Mouse (Mus musculus): Measurements from ENCODE around the gene Gas2l1.

Gas2l1 gene

GRCm38 (mm10) chr11:5041144-5041780, 23.9 kb downstream of the Gas2l1 start:
- peak; percentile 87 for DNase-seq

GRCm38 (mm10) chr11:5040585-5040984, 24.5 kb downstream of the Gas2l1 start:
- DNase-seq = no peak

DNA sequence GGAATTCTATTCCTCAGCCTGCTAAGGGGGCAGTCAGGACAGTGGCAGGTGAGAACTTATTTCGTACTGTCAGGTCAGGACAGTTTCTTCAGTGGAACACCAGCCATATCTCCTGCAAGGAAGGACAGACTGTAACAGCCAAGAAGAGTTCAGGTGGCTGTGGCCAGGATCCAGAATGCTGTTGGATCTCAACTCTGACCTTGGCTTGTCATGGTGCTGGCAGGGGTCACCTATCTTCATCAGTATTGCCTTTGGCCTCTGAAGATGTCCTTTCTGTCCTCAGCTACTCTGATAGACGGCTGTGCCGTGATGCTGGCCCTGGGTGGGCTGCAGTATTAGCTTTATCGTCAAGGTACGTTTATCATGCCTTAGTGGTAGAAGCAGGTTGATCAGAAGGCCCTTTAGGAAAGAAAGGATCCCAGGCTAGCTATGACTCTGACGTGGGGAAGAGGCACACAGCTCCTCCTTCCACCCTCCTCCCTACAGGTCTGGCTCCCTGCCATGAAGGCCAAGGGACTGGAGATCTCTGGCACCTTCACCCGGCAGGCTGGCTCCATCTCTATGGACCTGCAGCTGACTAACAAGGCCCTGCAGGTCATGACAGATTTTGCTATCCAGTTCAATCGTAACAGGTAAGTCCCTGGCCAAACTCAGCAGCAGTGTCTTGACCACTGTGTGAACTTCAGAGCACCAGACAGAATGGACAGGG, 27.8 kb downstream of the Gas2l1 start:
- DNase-seq = no peak

DNA sequence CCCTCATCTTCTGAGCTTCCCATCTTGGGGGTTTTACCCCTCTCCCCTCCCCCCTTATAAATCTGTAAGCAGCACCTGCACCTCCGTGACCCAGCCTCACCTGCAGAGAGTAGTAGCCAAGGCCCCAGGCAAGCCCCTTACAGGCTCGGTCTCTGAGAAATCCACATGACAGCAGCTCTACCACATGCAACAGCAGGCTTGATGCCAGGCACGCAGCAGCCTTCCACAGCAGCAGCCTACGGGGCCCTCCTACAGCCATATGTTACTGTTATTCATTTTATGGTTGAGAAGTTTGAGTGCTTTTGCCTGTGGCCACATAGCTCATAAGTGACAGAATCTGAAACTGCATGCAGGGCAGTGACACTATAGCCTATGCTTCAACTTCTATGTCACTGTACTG, 29.7 kb downstream of the Gas2l1 start:
- peak; percentile 88 for DNase-seq

GRCm38 (mm10) chr11:5033136-5033535, 32.0 kb downstream of the Gas2l1 start:
- no peak for DNase-seq

- no peak for DNase-seq
Observed at GRCm38 (mm10) chr11:5032706-5033105, 32.4 kb downstream of the Gas2l1 start.

DNA sequence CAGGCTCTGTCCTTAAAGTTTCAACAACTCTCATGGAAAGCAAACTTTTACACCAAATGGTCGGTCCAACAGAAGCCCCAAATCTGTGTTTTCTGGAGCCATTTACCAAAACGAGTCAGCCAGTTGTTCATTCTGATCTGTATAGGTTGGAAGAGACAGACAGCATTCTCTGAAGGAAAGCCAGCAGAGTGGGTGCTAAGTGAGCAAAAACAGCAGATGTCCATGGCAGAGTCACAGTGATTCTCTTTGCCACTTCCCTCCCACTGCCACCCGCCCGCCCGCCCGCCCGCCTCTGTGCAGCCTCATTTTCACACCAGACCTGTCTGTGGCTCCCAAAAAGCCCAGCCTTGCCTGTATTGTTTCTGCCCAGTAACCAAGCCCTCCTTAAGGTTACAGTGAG, 36.9 kb downstream of the Gas2l1 start:
- peak; percentile 84 for DNase-seq

- DNase-seq = no peak
Observed at GRCm38 (mm10) chr11:5025108-5025507, 40.0 kb downstream of the Gas2l1 start.

GRCm38 (mm10) chr11:5017506-5017905, 47.6 kb downstream of the Gas2l1 start:
- peak; percentile 47 for DNase-seq

GRCm38 (mm10) chr11:5016286-5016685, 48.8 kb downstream of the Gas2l1 start:
- no peak for DNase-seq

DNA sequence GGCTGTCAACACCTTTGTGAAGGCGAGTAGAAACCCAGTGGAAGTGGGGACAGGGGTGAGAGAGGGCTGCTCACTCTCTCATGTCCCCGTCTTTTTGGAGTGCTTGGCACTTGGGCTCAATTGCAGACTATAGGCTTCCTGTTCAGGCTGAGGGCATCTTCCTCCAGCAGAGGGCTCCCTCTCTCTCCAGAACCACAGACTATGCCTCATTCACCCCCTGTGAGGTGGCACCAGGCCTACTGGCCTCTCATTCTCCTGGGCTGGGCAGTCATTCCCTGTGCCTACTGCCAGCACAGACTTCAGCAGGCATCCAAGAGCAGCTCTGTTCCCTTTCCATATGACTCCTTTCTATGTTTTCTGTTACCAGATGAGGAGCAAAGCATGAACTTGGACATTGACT, 49.4 kb downstream of the Gas2l1 start:
- peak; percentile 84 for DNase-seq

GRCm38 (mm10) chr11:5012213-5012715, 52.9 kb downstream of the Gas2l1 start:
- DNase-seq = no peak

- DNase-seq = no peak
Observed at GRCm38 (mm10) chr11:5011480-5011879, 53.6 kb downstream of the Gas2l1 start.

GRCm38 (mm10) chr11:5010205-5010604, 54.9 kb downstream of the Gas2l1 start:
- no peak for DNase-seq

DNA sequence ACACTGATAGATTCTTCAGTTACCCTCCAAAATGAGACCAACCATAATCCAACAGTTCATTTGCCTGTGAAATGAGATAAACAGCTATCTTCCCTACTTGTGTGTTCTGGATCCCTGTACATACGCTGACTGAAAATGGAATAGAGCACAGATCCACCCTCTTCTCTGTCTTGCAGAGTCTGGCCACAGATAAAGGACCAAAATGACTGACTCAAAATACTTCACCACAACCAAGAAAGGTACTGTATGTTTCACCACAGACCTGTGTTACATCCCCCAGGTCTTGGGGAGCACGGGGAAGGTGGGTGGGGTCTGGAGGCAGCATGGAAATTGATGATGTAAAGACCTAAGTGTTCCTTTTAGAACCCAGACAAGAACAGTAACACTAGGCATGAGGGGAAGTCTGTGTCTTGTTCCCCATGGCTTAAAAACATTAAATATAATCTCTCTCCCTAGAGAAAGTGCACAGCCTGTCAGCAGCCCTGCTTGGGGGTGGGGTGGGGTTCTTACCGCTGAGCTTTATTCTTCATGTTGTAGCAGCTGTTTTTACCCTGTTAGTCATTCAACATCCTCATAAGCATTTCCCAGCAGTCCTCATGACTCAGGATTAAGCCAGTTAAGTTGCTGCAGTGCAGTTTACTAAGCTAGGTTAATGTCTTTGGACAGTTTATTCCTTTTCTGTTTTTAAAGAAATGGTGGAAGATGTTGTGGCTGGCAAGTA, 55.6 kb downstream of the Gas2l1 start:
- peak; percentile 49 for DNase-seq

- no peak for DNase-seq
Observed at GRCm38 (mm10) chr11:5008867-5009266, 56.3 kb downstream of the Gas2l1 start.

DNA sequence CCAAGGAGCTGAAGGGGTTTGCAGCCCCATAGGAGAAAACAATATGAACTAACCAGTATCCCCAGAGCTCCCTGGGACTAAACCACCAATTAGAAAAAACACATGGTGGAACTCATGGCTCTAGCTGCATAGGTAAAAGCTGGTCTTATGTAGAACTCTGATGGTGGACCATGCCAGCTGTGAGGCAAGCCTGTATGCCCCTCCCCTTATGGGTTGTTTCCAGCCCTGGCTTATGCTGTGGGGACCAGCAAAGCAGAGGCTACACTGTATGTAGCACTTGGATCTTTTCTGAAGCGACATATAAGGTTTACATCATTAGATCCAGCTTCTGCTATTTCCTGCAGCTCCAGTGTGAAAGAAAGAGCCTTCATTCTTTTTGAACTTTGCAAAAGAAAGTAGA, 57.9 kb downstream of the Gas2l1 start:
- DNase-seq = no peak

GRCm38 (mm10) chr11:5005528-5005927, 59.6 kb downstream of the Gas2l1 start:
- no peak for DNase-seq
